Mouse (Mus musculus) thymus, postnatal 25 days (tissue): ENCODE data around the gene Krt84.
A peak's percentile ranks its signal among the peaks of the same experiment; 100 is the strongest.

ENCODE experiments used
- DNase-seq: peaks from one replicate; pipeline ENCODE4 v3.0.0; 2022

The Krt84 gene

GRCm38 (mm10) chr15:101494203-101494602, 38.4 kb downstream of the Krt84 start:
- no peak for DNase-seq

GRCm38 (mm10) chr15:101493713-101494112, 38.9 kb downstream of the Krt84 start:
- no peak for DNase-seq

- DNase-seq: no peak
Observed at GRCm38 (mm10) chr15:101492718-101493117, 39.9 kb downstream of the Krt84 start.

DNA sequence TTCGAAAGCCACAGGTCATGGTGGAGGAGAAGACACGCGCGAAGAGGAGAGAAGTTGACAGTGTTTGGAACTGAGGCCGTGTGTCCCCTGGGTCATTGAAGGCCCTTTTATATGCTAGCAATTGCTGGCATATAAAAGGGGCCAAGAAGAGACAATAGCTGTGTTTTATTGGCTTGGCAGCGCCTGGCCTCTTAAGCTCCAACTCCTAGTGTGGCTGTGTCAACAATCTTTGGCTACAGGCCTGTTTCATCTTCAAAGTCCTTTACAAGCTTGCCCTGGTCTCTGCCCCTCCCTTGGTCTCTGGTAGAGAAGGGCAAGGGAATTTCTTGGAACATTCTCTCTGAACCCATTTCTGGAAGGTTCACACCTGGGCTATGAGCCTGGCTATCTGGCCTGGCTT, 41.2 kb downstream of the Krt84 start, which contains the start of gene Krt83:
Krt83 (minus strand) TSS at position 82 of the 400 bp plus-strand sequence.
- DNase-seq: no peak

GRCm38 (mm10) chr15:101485911-101486635, 46.5 kb downstream of the Krt84 start:
- peak; percentile 62 for DNase-seq

- DNase-seq: no peak
Observed at GRCm38 (mm10) chr15:101484939-101485338, 47.7 kb downstream of the Krt84 start.

DNA sequence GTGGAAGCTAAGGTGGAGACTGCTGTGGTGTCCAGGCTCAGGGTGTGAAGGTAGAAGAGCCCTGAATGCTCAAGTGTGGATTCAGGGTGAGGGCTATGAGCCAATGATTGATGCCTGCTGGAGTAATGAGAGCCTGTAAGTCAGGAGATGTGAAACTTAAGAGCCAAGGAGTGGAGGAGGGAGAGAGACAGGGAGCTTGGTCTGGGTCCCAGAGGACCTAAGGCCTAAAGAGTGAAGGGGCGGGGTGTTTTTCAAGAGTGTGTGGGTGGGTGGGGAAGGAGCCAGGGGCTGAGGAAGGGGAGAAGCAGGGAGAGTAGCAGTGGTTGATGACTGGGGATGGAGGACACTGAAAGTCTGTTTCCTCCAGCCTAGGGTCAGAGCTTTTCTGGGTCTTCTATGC, 49.0 kb downstream of the Krt84 start:
- DNase-seq: no peak

DNA sequence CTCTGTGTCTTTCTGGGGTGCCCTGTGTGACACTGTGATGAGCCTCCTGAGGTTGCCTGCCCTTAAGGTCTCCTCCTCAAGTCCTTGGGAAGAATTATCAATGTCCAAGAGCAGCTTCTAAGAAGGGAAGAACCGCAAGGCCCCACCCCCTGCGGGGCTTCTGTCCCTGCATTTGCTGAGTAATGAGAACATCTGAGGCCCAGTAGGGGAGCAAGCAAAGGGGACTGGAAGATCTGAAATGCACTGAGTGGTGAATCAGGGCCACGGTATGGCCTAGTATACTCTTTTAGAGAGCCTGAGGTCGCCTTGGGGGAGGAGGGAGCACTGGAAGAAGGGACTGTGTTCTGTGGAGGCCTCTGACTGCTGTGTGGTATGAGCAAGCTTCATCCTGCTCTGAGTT, 50.6 kb downstream of the Krt84 start:
- no peak for DNase-seq

GRCm38 (mm10) chr15:101479666-101480060, 53.0 kb downstream of the Krt84 start:
- DNase-seq: no peak

DNA sequence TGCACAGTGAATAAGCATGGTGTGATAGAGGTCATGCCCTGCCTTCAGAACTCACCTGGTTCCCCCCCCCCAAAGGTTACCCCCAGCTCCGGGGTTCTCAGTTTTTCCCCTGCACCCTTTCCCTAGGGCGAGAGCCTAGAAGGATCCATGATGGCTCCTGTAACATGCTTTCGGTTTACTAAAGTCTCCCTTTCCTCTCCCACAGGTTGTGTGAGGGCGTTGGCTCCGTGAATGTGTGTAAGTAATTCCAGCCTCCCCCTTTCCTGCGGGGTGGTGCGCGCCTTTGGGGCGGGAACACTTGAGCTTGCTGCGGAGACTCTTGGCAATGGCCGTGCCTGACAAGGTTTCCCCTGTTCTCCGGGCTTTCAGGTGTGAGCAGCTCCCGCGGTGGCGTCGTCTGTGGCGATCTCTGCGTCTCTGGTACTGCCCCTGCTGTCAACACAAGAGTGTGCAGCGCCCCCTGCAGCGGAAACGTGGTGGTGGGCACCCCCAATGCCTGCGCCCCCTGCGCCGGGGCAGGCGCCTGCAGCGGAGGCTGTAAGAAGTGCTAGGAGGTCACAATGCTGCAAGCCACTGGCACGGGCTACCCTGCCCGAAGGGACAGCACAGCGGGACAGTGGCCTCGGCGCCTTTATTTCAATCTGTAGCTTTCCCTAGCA, 53.5 kb downstream of the Krt84 start:
- peak; percentile 80 for DNase-seq
